Comparison of ENCODE assay signal across 9 mouse cellular contexts in genomic region chr2:154300496-154300895, GRCm38 (mm10). TPM values are rescaled to one million over a fixed set of nuclear protein-coding genes. Genes with fewer than 3 reads are reported as not detected.
DNase-seq lines count a peak whose midpoint lies in the region; ATAC-seq and TF ChIP-seq lines count a peak whose summit lies in the region.
"Had no signal": no experiment of that assay in that cellular context is flagged by ENCODE, and none has a peak within 500 bp of the region (broad histone marks: within the 10 kb centered on the region; RNA-seq: fewer than 3 reads in every experiment).

No protein-coding gene starts in this region.

- H3K4me2 ChIP-seq in kidney, embryonic 15.5 days, result no peak overlapping the region
- H3K4me2 ChIP-seq in neural tube, embryonic 12.5 days (replicated peaks), result no peak overlapping the region

- WGBS in kidney, embryonic 15.5 days, result 24% methylated on average over 1 of the region's 1 CpGs
- WGBS in liver, adult 2 months, result 35% methylated on average over 1 of the region's 1 CpGs
- WGBS in neural tube, embryonic 12.5 days, result 9% methylated on average over 1 of the region's 1 CpGs

- no peak overlapping the region for H3K9ac ChIP-seq in kidney, embryonic 15.5 days
- no peak overlapping the region for H3K9ac ChIP-seq in liver, adult 2 months (ENCODE audit: low read depth, low read length)
- H3K9ac ChIP-seq in neural tube, embryonic 12.5 days, result no peak overlapping the region

- intact Hi-C loops in gastrocnemius, adult 2 months (cut with DNase I), result no loop called here

- H3K4me1 ChIP-seq in kidney, embryonic 15.5 days, result no peaks in the 10 kb centered on the region
- H3K4me1 ChIP-seq in liver, adult 2 months (ENCODE audit: control insufficient read depth, insufficient read depth, low read length), result no peaks in the 10 kb centered on the region
- H3K4me1 ChIP-seq in neural tube, embryonic 12.5 days, result no peaks in the 10 kb centered on the region

- H3K36me3 ChIP-seq in C2C12 (ENCODE audit: control insufficient read depth, insufficient read depth), result no peaks in the 10 kb centered on the region
- no peaks in the 10 kb centered on the region for H3K36me3 ChIP-seq in kidney, embryonic 15.5 days
- H3K36me3 ChIP-seq in liver, adult 2 months (ENCODE audit: control insufficient read depth, insufficient read depth, low read length), result no peaks in the 10 kb centered on the region
- H3K36me3 ChIP-seq in neural tube, embryonic 12.5 days, result no peaks in the 10 kb centered on the region

- no peak overlapping the region for H3K27ac ChIP-seq in gastrocnemius, adult 2 months
- H3K27ac ChIP-seq in kidney, embryonic 15.5 days, result no peak overlapping the region
- no peak overlapping the region for H3K27ac ChIP-seq in liver, adult 2 months (replicated peaks; ENCODE audit: insufficient read depth, low read depth, low read length)
- no peak overlapping the region for H3K27ac ChIP-seq in neural tube, embryonic 12.5 days

- H3K79me2 ChIP-seq in C2C12 (ENCODE audit: control insufficient read depth, insufficient read depth), result no peaks in the 10 kb centered on the region
- H3K79me2 ChIP-seq in liver, adult 2 months (ENCODE audit: control insufficient read depth, insufficient read depth, low read length), result no peaks in the 10 kb centered on the region

- H3K9me3 ChIP-seq in kidney, embryonic 15.5 days (replicated peaks), result no peaks in the 10 kb centered on the region
- H3K9me3 ChIP-seq in neural tube, embryonic 12.5 days, result no peaks in the 10 kb centered on the region

- peak; percentile 29; the same call in 1 of the 2 replicates for ATAC-seq in kidney, embryonic 15.5 days (replicated peaks; ENCODE audit: low FRiP score)
- 0 out of 2 replicates have a peak, but pooled peaks have one; percentile 37 for ATAC-seq in neural tube, embryonic 12.5 days (ENCODE audit: low FRiP score, low read depth)

- H3ac ChIP-seq in C2C12 (ENCODE audit: control insufficient read depth, insufficient read length, low read depth), result no peak overlapping the region

- no peaks in the 10 kb centered on the region for H3K79me3 ChIP-seq in C2C12 (ENCODE audit: low read depth)

- TF ChIP-seq POLR2A in liver, adult 2 months (IDR thresholded peaks at IDR 0.05; ENCODE audit: extremely low read depth, insufficient read depth, low read length), result no peak

- peak; percentile 92 for TF ChIP-seq CTCF in C2C12 (IDR thresholded peaks at IDR 0.05; ENCODE audit: control insufficient read depth, insufficient read depth, insufficient read length)
- TF ChIP-seq CTCF in gastrocnemius, adult 2 months (IDR thresholded peaks at IDR 0.05), result peak; percentile 76
- TF ChIP-seq CTCF in liver, adult 2 months (IDR thresholded peaks at IDR 0.05; ENCODE audit: low read depth, low read length), result peak; percentile 98

- no peaks in the 10 kb centered on the region for H3K27me3 ChIP-seq in C2C12 (ENCODE audit: control insufficient read depth, insufficient read depth, insufficient read length)
- no peaks in the 10 kb centered on the region for H3K27me3 ChIP-seq in kidney, embryonic 15.5 days
- H3K27me3 ChIP-seq in liver, adult 2 months (ENCODE audit: control insufficient read depth, insufficient read depth, low read length), result no peaks in the 10 kb centered on the region
- no peaks in the 10 kb centered on the region for H3K27me3 ChIP-seq in neural tube, embryonic 12.5 days (replicated peaks)

- no peak overlapping the region for H3K4me3 ChIP-seq in C2C12 (ENCODE audit: insufficient read depth, poor library complexity, severe bottlenecking)
- H3K4me3 ChIP-seq in gastrocnemius, adult 2 months, result no peak overlapping the region
- H3K4me3 ChIP-seq in kidney, embryonic 15.5 days (replicated peaks), result no peak overlapping the region
- H3K4me3 ChIP-seq in liver, adult 2 months (ENCODE audit: insufficient read depth, low read depth, low read length), result no peak overlapping the region
- H3K4me3 ChIP-seq in neural tube, embryonic 12.5 days, result no peak overlapping the region

- DNase-seq in R1 (ENCODE audit: low read depth, low spot score), result peak; percentile 87
- peak; percentile 60 to 79 for DNase-seq in cerebellum, postnatal 25 days
- peak; percentile 68 for DNase-seq in gastrocnemius, adult 2 months
- DNase-seq in liver, adult 2 months (ENCODE audit: extremely low read depth, low read depth, low spot score), result peak; percentile 51
- peak; percentile 85 for DNase-seq in testis, postnatal 10 days (ENCODE audit: low spot score)

TF ChIP-seq in C2C12, 6 proteins besides CTCF, POLR2A, EP300 and RAD21:
- TF ChIP-seq USF1 (IDR thresholded peaks at IDR 0.05; ENCODE audit: low read depth) (no peak), MYOG (IDR thresholded peaks at IDR 0.05; ENCODE audit: control insufficient read depth, extremely low read depth, insufficient read length) (no peak), FOSL1 (IDR thresholded peaks at IDR 0.05; ENCODE audit: insufficient read depth, low read length, poor library complexity, severe bottlenecking) (no peak), CEBPB (IDR thresholded peaks at IDR 0.05; ENCODE audit: low read depth) (no peak), MYOD1 (IDR thresholded peaks at IDR 0.05; ENCODE audit: control insufficient read depth, insufficient read length, low read depth) (no peak), MAX (IDR thresholded peaks at IDR 0.05) (no peak)
TF ChIP-seq in C2C12: peak in this region for 0.

RNA-seq across cellular contexts. Expression of gene Bpifb9b, which starts 6.5 kb away (rescaled TPM):
- not detected for polyA plus RNA-seq in C2C12 (2012; fragmentation: generic; extraction: Trizol)
- not detected for total RNA-seq in gastrocnemius, adult 2 months (2021)
- polyA plus RNA-seq in kidney, embryonic 15.5 days (2015; fragmentation: Nextera tagmentation; extraction: Ambion mirVana), result not detected in 2 replicates
- total RNA-seq in liver, adult 2 months (2014; rRNA removed), result not detected in 2 replicates
- polyA plus RNA-seq in liver, adult 2 months (2012; rRNA removed), result not detected in 2 replicates
- not detected in 2 replicates for polyA plus RNA-seq in neural tube, embryonic 12.5 days (2016; fragmentation: Nextera tagmentation; extraction: Ambion mirVana)
- polyA plus RNA-seq: heart, embryonic 16.5 days had no signal

RNA-seq across cellular contexts. Expression of gene Bpifb9a, which starts 42.8 kb away (rescaled TPM):
- not detected for polyA plus RNA-seq in C2C12 (2012; fragmentation: generic; extraction: Trizol)
- not detected for total RNA-seq in gastrocnemius, adult 2 months (2021)
- polyA plus RNA-seq in kidney, embryonic 15.5 days (2015; fragmentation: Nextera tagmentation; extraction: Ambion mirVana), result not detected in 2 replicates
- total RNA-seq in liver, adult 2 months (2014; rRNA removed), result not detected in 2 replicates
- polyA plus RNA-seq in liver, adult 2 months (2012; rRNA removed), result not detected in 2 replicates
- not detected in 2 replicates for polyA plus RNA-seq in neural tube, embryonic 12.5 days (2016; fragmentation: Nextera tagmentation; extraction: Ambion mirVana)
- polyA plus RNA-seq: heart, embryonic 16.5 days had no signal
